Mouse (Mus musculus) liver, postnatal 0 days (tissue): ENCODE measurements around the gene Tmod2.

Experiments
- CTCF ChIP-seq: sonication (generic); IDR thresholded peaks from 2 replicates; pipeline ENCODE4 v1.5.1; 2016; ENCODE audit warnings: antibody characterized with exemption, low read depth
- EP300 ChIP-seq: IDR thresholded peaks from 2 replicates; pipeline ENCODE4 v1.6.1; 2016; ENCODE audit warnings: antibody characterized with exemption, low read depth, mild to moderate bottlenecking

GRCm38 (mm10) chr9:75559512-75560012 lies 51.6 kb downstream of the Tmod2 start, which contains the start of gene Tmod3:
- TF ChIP-seq CTCF, result no peak
- TF ChIP-seq EP300, result no peak
